Mouse (Mus musculus): Measurements from ENCODE around the gene Arl5c. TPM values are rescaled to one million over a fixed set of nuclear protein-coding genes. Genes with fewer than 3 reads are reported as not detected.

Arl5c gene
- polyA plus RNA-seq, 1 experiment from 2014 or later: 14.7 TPM

- WGBS: 57% methylated on average over 10 of the region's 10 CpGs
These were observed 51.0 kb downstream of the Arl5c start for GRCm38 (mm10) chr11:97945031-97945430.

GRCm38 (mm10) chr11:97943256-97943655 lies 52.7 kb downstream of the Arl5c start:
- ATAC-seq (ENCODE audit: insufficient number of reproducible peaks, insufficient read depth, low FRiP score, low TSS enrichment, low read depth): no peak
- H3K27me3 ChIP-seq: no peaks in the 10 kb centered on the region
- no peaks in the 10 kb centered on the region for H3K9me3 ChIP-seq
- no peak overlapping the region for H3K4me2 ChIP-seq
- no peaks in the 10 kb centered on the region for H3K36me3 ChIP-seq
- H3K27ac ChIP-seq: no peak overlapping the region
- no peak overlapping the region for H3K9ac ChIP-seq
- WGBS: 78% methylated on average over 5 of the region's 5 CpGs
- H3K4me3 ChIP-seq: no peak overlapping the region
- H3K4me1 ChIP-seq: peaks cover 9% of the 10 kb centered on the region

More at GRCm38 (mm10) chr11:97945031-97945430, 51.0 kb downstream of the Arl5c start:
- H3K36me3 ChIP-seq: no peaks in the 10 kb centered on the region
- H3K4me2 ChIP-seq: no peak overlapping the region
- H3K4me3 ChIP-seq: no peak overlapping the region
- no peak overlapping the region for H3K27ac ChIP-seq
- H3K27me3 ChIP-seq: no peaks in the 10 kb centered on the region
- peaks cover 10% of the 10 kb centered on the region for H3K4me1 ChIP-seq
- no peaks in the 10 kb centered on the region for H3K9me3 ChIP-seq
- no peak for ATAC-seq (ENCODE audit: insufficient number of reproducible peaks, insufficient read depth, low FRiP score, low TSS enrichment, low read depth)
- no peak overlapping the region for H3K9ac ChIP-seq

GRCm38 (mm10) chr11:97942420-97943111 lies 53.4 kb downstream of the Arl5c start:
- Histone ChIP-seq H3K27ac (no peak overlapping the region), H3K9ac (no peak overlapping the region), H3K27me3 (no peaks in the 10 kb centered on the region), H3K9me3 (no peaks in the 10 kb centered on the region), H3K36me3 (no peaks in the 10 kb centered on the region), H3K4me2 (no peak overlapping the region), H3K4me3 (no peak overlapping the region), H3K4me1 (peaks cover 9% of the 10 kb centered on the region)
- WGBS: 79% methylated on average over 15 of the region's 15 CpGs
- ATAC-seq (ENCODE audit: insufficient number of reproducible peaks, insufficient read depth, low FRiP score, low TSS enrichment, low read depth): no peak

Small RNA genes lying within 50 kb of the gene (microRNA-seq; reads per million reads assigned to microRNA genes)
- gene Gm22461: not detected
- gene Gm27597: not detected

Other genes starting within 250 kb of the Arl5c start
- gene Cwc25, start 229.6 kb downstream of the Arl5c start, polyA plus RNA-seq (2015; fragmentation: Nextera tagmentation; extraction: Ambion mirVana): 22.5 and 23.3 TPM in 2 replicates
- 0.62 and 0.84 TPM in 2 replicates for gene 1700001P01Rik, start 220.3 kb downstream of the Arl5c start, polyA plus RNA-seq (2015; fragmentation: Nextera tagmentation; extraction: Ambion mirVana)
- 596 and 632 TPM in 2 replicates for gene Rpl23, start 213.7 kb downstream of the Arl5c start, polyA plus RNA-seq (2015; fragmentation: Nextera tagmentation; extraction: Ambion mirVana)
- 122 and 131 TPM in 2 replicates for gene Lasp1, start 197.2 kb downstream of the Arl5c start, polyA plus RNA-seq (2015; fragmentation: Nextera tagmentation; extraction: Ambion mirVana)
- gene B230217C12Rik, start 155.4 kb downstream of the Arl5c start, polyA plus RNA-seq (2015; fragmentation: Nextera tagmentation; extraction: Ambion mirVana): 10.5 and 11.8 TPM in 2 replicates
- 0.66 and 0.84 TPM in 2 replicates for gene Fbxo47, start 112.0 kb downstream of the Arl5c start, polyA plus RNA-seq (2015; fragmentation: Nextera tagmentation; extraction: Ambion mirVana)
- gene Plxdc1, start 9.7 kb downstream of the Arl5c start, polyA plus RNA-seq (2015; fragmentation: Nextera tagmentation; extraction: Ambion mirVana): 0.18 and 0.34 TPM in 2 replicates
- gene Cacnb1, start 26.9 kb upstream of the Arl5c start, polyA plus RNA-seq (2015; fragmentation: Nextera tagmentation; extraction: Ambion mirVana): 16.6 and 17.3 TPM in 2 replicates
- gene Rpl19, start 30.5 kb upstream of the Arl5c start, polyA plus RNA-seq (2015; fragmentation: Nextera tagmentation; extraction: Ambion mirVana): 983 and 1,161 TPM in 2 replicates
- gene Stac2, start 57.3 kb upstream of the Arl5c start, polyA plus RNA-seq (2015; fragmentation: Nextera tagmentation; extraction: Ambion mirVana): 0.30 and 0.65 TPM in 2 replicates
- 22.5 and 28.8 TPM in 2 replicates for gene Fbxl20, start 154.2 kb upstream of the Arl5c start, polyA plus RNA-seq (2015; fragmentation: Nextera tagmentation; extraction: Ambion mirVana)
- 78.3 and 78.4 TPM in 2 replicates for gene Med1, start 197.1 kb upstream of the Arl5c start, polyA plus RNA-seq (2015; fragmentation: Nextera tagmentation; extraction: Ambion mirVana)
- 14.3 and 16.2 TPM in 2 replicates for gene Cdk12, start 206.9 kb upstream of the Arl5c start, polyA plus RNA-seq (2015; fragmentation: Nextera tagmentation; extraction: Ambion mirVana)